Mouse (Mus musculus) MEL (cell line): ENCODE measurements around the gene Fam171a1.
"Not testable (repeated sequence)": the region's sequence is repeated elsewhere in the genome, so short reads cannot be mapped to it uniquely, and the experiment has no call there.

Source experiments
- CTCF ChIP-seq, 3 experiments: IDR thresholded peaks in 2 of 3; conservative IDR thresholded peaks in 1 of 3; 2 replicates each; pipeline ENCODE4 v1.5.1; 2011 to 2012; ENCODE audit warnings: low read length in 3 of 3, low read depth in 2 of 3, mild to moderate bottlenecking in 2 of 3, improper control_type of control experiment in 1 of 3, inconsistent platforms in 1 of 3, mixed read lengths in 1 of 3, moderate library complexity in 1 of 3; ENCODE audit not compliant: control insufficient read depth in 1 of 3, insufficient read depth in 1 of 3, poor library complexity in 1 of 3, severe bottlenecking in 1 of 3
- EP300 ChIP-seq, 2 experiments: IDR thresholded peaks; 2 replicates each; pipeline ENCODE4 v1.6.1; 2011; ENCODE audit warnings: improper control_type of control experiment in 2 of 2, low read length in 2 of 2, low read depth in 1 of 2, mild to moderate bottlenecking in 1 of 2
- GATA1 ChIP-seq: IDR thresholded peaks from 2 replicates; pipeline ENCODE4 v1.6.1; 2011; ENCODE audit warnings: low read depth, low read length, improper control_type of control experiment
- MAX ChIP-seq: IDR thresholded peaks from 2 replicates; pipeline ENCODE4 v1.6.1; 2011; ENCODE audit warnings: low read length, improper control_type of control experiment
- MEF2A ChIP-seq: IDR thresholded peaks from 2 replicates; pipeline ENCODE4 v1.6.1; 2014; ENCODE audit warnings: low read depth, mild to moderate bottlenecking, inconsistent platforms, low read length, improper control_type of control experiment; ENCODE audit not compliant: poor library complexity, insufficient replicate concordance, severe bottlenecking; ENCODE audit errors: extremely low read depth
- MYC ChIP-seq: IDR thresholded peaks from 2 replicates; pipeline ENCODE4 v1.6.1; 2011; ENCODE audit warnings: low read depth, mild to moderate bottlenecking, low read length, improper control_type of control experiment, moderate library complexity
- NRF1 ChIP-seq: IDR thresholded peaks from 2 replicates; pipeline ENCODE4 v1.6.1; 2014; ENCODE audit warnings: low read depth, mild to moderate bottlenecking, inconsistent platforms, low read length, improper control_type of control experiment, moderate library complexity; ENCODE audit not compliant: poor library complexity, insufficient read depth, severe bottlenecking
- POLR2A ChIP-seq, 2 experiments: IDR thresholded peaks; 2 replicates each; pipeline ENCODE4 v1.6.1; 2011 to 2012; ENCODE audit warnings: low read length in 2 of 2, mild to moderate bottlenecking in 2 of 2, control low read depth in 1 of 2, improper control_type of control experiment in 1 of 2, low read depth in 1 of 2, moderate library complexity in 1 of 2; ENCODE audit not compliant: control insufficient read depth in 1 of 2, insufficient read depth in 1 of 2, poor library complexity in 1 of 2
- POLR2AphosphoS5 ChIP-seq: IDR thresholded peaks from 2 replicates; pipeline ENCODE4 v1.6.1; 2012; ENCODE audit warnings: low read depth, borderline replicate concordance, mild to moderate bottlenecking, inconsistent platforms, low read length, moderate library complexity, mixed read lengths
- RAD21 ChIP-seq: IDR thresholded peaks from 2 replicates; pipeline ENCODE4 v1.6.1; 2011; ENCODE audit warnings: mild to moderate bottlenecking, low read depth, low read length, improper control_type of control experiment
- TAL1 ChIP-seq: IDR thresholded peaks from 2 replicates; pipeline ENCODE4 v1.6.1; 2012; ENCODE audit warnings: mild to moderate bottlenecking, inconsistent platforms, low read length, moderate library complexity, mixed read lengths
- USF1 ChIP-seq: IDR thresholded peaks from 2 replicates; pipeline ENCODE4 v1.6.1; 2014; ENCODE audit warnings: low read depth, mild to moderate bottlenecking, inconsistent platforms, low read length, improper control_type of control experiment, moderate library complexity
- ZC3H11A ChIP-seq: IDR thresholded peaks from 2 replicates; pipeline ENCODE4 v1.6.1; 2012; ENCODE audit warnings: low read depth, mild to moderate bottlenecking, inconsistent platforms, low read length, improper control_type of control experiment
- ZMIZ1 ChIP-seq: IDR thresholded peaks from 2 replicates; pipeline ENCODE4 v1.6.1; 2012; ENCODE audit warnings: low read depth, mild to moderate bottlenecking, inconsistent platforms, low read length, improper control_type of control experiment, moderate library complexity

DNA sequence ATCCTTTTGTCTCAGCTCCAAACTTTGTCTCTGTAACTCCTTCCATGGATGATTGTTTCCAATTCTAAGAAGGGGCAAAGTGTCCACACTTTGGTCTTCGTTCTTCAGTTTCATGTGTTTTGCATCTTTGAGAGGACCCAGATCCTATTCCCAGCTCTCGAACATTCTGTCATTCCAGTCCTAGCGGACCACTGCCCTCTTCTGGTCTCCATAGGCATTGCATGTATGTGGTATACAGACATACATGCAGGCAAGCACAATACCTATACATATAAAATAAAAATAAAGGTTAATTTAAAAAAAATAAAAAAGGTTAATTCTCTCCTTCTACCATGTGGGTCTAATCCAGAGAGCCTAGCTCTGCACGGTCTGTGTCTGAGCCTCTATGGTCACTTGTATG lies 62.0 kb downstream of the Fam171a1 start:
- not testable (repeated sequence) for TF ChIP-seq NRF1; POLR2AphosphoS5; POLR2A (IDR thresholded peaks at IDR 0.05; ENCODE audit: control insufficient read depth in 1 of 2, insufficient read depth in 1 of 2, low read depth in 1 of 2, low read length in 2 of 2, poor library complexity in 1 of 2); EP300 (IDR thresholded peaks at IDR 0.05; ENCODE audit: low read depth in 1 of 2, low read length in 2 of 2); MEF2A; USF1; ZC3H11A; GATA1; MAX; TAL1; ZMIZ1; MYC
- TF ChIP-seq CTCF (IDR thresholded peaks at IDR 0.05 in 2 of 3, conservative IDR thresholded peaks at IDR 0.05 in 1 of 3; ENCODE audit: control insufficient read depth in 1 of 3, insufficient read depth in 1 of 3, low read depth in 2 of 3, low read length in 3 of 3, poor library complexity in 1 of 3, severe bottlenecking in 1 of 3): peak; percentile 29 to 55 (median 41)
- TF ChIP-seq RAD21: peak; percentile 59
